Mouse (Mus musculus) brain, embryonic 14.5 days (tissue): ENCODE measurements around the gene Sntb2.

ENCODE experiments used
- CTCF ChIP-seq: fragments of 200-500 bp; IDR thresholded peaks from 2 replicates; pipeline ENCODE4 v1.5.1; 2012; ENCODE audit warnings: inconsistent platforms, mild to moderate bottlenecking, moderate library complexity, borderline replicate concordance; ENCODE audit not compliant: insufficient read depth, insufficient read length; ENCODE audit errors: extremely low read depth
- POLR2A ChIP-seq: fragments of 200-500 bp; IDR thresholded peaks from 2 replicates; pipeline ENCODE4 v1.6.1; 2012; ENCODE audit warnings: mild to moderate bottlenecking, inconsistent platforms, borderline replicate concordance; ENCODE audit not compliant: poor library complexity, insufficient read depth, insufficient read length, severe bottlenecking; ENCODE audit errors: extremely low read depth

DNA sequence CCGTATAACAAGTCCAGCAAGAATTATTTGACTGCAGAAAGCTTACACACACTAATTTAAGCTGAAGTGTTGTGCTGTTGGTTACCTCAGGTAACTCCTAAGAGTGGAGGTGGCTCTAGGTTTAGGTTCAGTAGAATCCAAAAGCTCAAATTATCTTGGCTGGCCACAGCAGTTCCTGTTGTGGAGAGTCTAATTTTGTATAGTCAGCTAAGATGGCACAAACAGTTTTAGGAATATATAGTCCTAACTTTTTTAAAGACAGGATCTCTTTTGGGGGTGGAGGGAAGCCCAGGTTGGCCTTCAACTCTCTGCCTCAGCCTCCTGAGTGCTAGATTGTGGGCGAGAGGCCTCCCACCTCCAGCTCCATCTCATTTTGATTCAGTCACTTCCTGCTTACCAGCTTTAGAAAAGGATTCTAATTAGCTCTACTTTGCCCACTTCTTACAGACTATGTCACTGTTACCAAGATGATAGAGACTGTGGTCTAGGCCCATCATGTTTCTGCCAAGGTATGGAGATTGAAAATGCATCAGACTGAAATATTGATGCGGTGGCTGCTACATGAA lies 13.2 kb downstream of the Sntb2 start:
- no peak for TF ChIP-seq POLR2A
- no peak for TF ChIP-seq CTCF
